Mouse (Mus musculus): ENCODE data around the gene Scarb1.

Scarb1 gene

DNA sequence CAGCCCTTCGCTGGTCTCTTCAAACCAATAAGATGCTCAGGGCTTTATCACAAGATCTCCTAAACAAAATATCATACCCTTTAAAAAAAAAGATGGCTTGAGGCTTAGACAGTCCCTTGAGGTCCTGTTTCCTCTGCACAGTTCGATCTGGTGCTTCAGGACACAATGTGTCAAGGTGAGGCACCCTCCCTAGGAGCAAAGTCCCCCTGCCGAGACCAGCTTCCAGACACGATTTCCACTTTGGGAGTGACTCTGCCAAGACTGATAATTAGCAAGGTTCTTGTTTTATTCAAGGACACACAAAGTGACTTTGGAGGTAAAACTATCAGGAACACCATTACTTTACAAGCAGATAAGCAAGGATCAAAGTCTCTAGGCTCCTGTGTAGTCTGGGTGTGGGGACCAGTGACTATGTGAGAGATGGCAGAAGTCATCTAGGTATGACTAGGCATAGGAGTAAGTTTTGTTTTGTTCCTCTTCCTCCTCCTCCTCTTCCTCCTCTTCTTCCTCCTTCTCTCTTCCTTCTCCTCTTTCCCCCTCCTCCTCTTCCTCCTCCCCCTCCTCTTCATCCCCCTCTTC is 24.0 kb upstream of the Scarb1 start:
- no peak for DNase-seq (ENCODE audit: extremely low spot score, low spot score)

DNA sequence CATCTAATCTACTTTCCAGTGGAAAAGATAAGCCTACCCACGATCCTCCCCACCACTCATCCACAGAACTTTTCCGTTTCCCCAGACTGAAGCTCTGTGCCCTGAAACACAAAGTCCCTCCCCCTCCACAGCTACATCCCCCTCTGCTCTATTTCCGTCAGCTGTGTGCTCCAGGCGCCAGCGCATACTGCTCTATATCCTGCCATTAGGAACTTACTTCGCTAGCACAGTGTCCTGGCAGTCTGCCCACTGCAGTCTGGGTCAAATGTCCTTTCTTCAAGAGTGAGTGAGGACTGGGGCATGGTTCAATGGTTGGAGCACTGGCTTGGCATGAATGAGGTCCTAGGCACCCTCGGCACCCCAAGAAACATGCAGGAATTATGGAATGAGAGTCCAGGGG is 23.0 kb upstream of the Scarb1 start:
- no peak for DNase-seq (ENCODE audit: extremely low spot score, low spot score)

DNA sequence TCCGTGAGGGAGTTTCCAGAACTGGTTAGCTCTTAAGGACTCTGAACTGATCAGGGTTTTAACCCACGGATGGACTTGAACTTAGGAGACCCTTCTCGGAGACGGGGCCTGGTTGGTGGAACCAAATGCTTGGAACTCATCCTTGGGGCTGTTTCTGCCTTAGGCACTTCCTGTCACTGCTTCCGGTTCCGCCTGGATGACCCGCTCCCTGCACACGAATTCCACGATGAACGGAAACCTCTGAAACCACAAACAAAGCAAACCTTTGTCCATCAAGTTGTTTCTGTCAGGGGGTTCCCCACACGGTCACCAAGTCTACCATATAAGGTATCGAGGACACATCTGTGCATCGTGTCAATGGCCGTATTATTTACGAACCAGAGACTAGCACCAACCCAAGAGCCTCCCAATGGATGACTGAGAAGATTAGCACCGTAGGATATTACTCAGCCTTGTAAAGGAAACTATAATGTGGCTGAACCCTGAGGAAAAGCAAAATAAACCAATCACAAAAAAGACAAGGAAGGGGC is 20.2 kb upstream of the Scarb1 start:
- no peak for DNase-seq (ENCODE audit: extremely low spot score, low spot score)

DNA sequence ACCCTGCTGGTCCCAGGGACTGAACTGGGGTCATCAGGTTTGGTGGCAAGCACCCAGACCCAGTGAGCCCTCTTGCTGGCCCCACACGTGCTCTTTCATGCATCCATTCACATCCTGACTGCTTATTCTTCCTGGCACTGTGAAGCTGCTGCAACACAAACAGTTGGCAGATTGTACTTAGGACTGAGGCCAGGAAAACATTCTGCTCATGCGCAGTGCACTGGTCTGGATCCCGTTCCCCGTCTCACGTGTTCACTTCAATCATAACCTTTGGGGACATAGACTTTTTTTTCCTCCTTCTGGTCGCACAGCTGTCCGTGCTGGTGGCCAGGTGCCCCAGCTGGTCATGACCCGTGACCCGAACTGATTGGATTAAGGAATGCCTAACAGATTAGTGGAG is 19.7 kb upstream of the Scarb1 start:
- no peak for DNase-seq (ENCODE audit: extremely low spot score, low spot score)

DNA sequence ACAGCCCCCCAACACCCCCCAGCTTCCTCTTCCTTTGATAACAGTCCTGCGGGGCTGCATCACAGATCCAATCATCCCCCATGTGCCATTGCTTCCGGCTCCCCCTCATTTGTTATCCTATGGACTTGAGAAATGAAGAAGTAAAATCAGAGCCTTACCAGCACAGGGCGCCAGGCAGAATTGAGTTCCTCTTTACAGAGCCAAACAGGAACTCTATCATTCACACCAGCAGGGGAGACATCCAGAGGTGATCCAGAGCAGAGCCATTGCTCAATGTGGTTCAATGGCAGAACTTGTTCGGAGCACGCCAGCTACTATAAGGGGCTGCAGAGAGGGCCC is 17.3 kb upstream of the Scarb1 start:
- no peak for DNase-seq (ENCODE audit: extremely low spot score, low spot score)

DNA sequence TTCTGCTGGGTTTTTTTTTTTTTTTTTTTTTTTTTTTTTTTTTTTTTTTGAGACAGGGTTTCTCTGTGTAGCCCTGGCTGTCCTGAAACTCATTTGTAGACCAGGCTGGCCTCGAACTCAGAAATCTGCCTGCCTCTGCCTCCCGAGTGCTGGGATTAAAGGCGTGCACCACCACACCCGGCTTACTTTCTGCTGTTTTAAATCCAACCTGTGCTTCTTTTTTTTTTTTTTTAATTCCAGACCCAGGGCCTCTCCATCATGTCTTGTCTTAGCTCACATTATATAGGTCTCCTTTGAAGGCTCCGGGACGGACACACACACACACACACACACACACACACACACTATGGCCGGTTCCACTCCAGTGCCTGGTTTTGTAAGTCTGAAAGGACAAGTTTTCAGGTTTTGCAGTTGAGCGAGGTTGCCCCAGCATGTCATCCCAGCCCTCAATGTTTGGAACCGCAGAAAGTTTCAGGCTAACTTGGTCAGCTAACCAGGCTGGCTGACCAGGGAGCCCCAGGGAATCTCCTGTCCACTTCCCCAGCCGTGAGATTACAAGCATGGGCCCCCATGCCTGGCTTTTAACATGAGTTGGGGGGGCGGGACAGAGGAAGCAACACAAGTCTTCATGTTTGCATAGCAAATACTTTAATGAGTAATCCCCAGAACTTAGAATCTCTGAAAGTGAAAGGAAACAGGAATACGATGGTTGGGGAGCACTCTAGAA is 16.8 kb upstream of the Scarb1 start:
- no peak for DNase-seq (ENCODE audit: extremely low spot score, low spot score)

DNA sequence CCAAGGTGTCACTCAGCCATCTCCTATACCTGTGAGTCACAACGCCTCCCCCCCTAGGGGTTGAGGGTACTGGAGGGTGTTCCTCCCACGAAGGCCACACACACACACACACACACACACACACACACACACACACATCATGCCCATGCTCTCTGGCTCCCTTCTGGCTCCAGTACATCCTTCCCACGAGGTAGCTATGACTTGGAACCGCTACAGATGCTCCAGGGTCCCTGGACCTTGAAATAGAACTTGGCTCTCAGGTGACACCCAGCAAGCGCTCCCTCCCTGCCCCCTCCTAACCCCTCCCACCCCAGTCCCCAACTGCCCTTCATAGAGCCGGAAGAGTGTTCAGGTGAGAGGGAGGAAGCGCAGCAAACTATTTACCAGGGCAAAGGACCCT is 14.8 kb upstream of the Scarb1 start:
- DNase-seq (ENCODE audit: extremely low spot score, low spot score), result no peak

DNA sequence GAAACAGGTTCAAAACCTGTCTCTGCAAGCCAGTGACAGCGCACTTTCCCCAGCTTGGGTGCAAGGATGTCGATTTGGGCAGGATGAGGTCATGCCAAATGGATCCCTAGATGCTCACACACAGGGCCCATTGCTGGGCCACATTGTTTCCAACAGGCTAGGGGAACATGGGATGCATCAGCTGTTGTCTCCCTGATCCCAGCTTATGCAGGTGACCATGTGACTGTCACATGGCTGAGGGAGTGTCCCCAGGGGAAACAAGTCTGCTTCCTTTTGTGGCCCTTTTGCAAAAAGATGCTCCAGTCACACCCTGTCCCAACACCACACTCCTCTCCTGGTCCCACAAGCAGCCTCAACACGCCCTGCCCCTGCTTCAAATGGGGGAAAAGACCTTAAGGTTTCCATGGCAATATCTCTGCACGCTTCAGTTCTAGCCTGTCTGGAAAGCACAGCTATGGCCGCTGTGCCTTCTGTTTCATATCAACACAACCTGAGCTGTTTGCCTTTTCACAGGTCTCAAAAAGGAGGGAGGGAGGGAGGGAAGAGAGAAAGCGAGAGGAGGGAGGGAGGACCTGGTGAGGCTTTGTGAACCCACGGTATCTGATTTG is 14.1 kb upstream of the Scarb1 start:
- no peak for DNase-seq (ENCODE audit: extremely low spot score, low spot score)

DNA sequence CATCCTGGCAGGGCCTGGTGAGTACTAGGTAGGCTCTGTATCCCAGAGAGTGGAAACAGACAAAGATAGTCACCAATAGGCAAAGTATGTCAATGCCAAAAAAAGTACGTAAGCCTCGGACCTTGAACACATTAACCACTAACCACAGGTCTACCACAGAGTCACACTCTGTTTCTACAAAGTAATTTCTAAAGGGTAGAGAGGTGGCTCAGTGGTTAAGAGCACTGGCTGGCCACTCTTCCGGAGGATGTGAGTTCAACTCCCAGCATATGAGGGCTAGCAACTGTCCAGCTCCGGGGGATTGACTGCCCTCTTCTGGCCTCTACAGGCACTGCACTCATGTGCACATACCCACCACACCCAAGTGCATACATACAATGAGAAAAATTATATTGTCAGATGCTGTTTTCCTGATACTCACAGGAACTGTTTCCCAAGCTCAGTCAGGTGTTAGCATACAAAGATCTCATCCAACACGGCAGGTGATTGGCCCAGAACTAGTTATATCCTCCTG is 11.9 kb upstream of the Scarb1 start:
- DNase-seq (ENCODE audit: extremely low spot score, low spot score), result no peak

DNA sequence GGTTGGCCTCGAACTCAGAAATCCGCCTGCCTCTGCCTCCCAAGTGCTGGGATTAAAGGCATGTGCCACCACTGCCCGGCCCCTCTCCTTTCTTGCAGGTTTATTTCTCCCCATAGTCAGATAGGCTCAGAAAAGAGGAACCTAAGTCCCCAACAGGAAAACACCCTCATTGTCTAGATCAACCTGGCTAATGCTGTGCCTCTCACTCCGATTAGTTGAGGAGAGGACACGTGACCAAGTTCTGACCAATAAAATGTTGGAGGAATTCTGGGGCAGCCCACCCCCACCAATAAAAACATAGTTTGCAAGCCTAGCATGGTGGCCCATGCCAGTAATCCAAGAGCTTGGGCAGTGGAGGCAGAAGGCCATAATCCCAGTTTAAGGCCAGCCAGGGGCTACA is 11.0 kb upstream of the Scarb1 start:
- no peak for DNase-seq (ENCODE audit: extremely low spot score, low spot score)

DNA sequence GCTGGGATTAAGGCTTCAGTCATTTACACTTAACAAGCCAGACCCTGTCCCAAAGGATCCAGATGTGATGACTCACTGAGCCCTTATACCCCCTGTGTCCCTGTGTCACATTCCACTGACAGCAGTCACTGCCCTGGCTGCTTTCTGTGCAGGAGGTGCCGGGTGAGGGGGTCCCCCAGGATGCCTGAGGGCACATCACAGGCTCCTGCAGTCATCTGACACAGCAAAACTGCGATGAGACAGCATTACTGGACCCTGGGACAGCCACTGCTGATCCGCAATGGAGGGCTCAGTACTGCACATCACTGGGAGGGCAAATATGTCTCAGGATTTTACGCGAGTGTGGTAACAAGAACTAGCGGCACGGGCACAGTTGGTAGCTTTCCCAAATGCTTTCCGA is 10.2 kb upstream of the Scarb1 start:
- DNase-seq (ENCODE audit: extremely low spot score, low spot score), result no peak

DNA sequence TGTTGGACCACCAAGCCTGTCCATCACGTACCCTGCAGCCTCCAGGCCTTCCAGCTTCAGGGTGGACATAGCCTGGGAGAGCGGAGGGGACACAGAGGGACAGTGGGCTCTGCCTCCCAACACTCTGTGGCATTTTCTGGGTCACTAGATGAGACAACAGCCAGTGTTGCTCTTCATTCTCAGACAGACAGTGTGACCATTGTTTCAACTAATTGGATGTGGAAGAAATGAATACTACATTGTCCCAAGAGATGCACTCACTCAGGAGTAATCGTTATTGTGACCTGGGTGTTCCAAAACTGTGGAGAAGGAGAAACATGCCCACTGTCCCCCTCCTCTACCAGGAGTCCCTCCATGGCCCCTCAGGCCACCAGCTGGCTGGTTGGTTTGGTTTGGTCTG is 8.5 kb upstream of the Scarb1 start:
- DNase-seq (ENCODE audit: extremely low spot score, low spot score), result no peak

DNA sequence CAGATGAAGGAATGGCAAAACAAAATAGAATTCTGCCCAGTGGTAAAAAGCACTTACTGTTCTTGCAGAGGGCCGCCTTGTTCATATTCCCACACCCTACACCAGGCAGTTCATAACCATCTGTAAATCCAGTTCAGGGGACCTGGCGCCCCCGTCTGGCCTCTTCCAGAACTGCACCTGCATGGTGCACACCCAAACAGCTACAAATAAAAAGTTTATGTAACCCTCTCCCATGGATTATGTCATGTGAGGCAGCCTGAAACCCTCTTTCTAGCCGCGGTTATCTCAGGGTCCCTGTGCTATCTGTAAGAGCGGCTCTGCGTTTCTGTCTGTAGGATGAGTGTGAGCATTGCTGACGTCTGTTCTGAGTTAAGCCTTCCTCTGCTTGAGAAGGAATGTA is 7.6 kb upstream of the Scarb1 start:
- peak; percentile 66 for DNase-seq (ENCODE audit: extremely low spot score, low spot score)

DNA sequence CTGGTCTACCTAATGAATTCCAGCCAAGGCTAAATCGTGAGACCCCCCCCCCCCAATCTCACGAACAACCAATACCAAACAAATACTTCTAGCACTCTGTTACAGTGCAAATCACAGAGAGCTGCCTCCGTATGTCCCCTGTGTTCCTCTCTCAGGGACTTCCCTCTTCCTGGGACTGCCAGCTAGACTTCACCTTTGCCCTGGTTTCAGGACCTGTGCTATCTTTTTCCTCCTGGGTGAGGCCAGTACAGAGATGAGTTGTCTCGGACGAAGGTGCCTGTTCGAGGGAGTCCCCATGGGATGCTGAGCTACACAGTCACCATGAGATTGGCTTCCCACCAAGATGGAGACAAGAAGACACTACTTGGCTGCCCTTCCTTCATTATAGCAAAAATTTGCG is 7.2 kb upstream of the Scarb1 start:
- no peak for DNase-seq (ENCODE audit: extremely low spot score, low spot score)

DNA sequence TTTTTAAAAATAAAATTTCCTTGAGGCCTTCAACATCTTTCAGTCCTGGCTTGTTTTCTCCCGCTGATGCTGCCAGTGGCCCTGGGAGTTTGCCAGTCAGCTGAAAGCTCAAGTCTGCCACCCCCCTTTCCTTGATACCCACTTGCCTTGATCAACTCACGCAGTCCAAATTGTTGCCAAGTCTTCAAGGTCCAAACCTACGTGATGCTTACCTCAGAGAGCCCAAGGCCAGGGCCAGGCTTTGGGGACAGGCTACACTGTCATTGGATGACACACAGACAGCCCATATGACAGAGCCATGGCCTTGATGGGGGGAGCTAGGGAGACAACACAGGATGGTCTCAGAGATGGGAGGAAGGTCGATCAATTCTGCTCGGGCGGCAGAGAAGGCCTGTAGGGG is 3.4 kb upstream of the Scarb1 start:
- DNase-seq (ENCODE audit: extremely low spot score, low spot score), result no peak

DNA sequence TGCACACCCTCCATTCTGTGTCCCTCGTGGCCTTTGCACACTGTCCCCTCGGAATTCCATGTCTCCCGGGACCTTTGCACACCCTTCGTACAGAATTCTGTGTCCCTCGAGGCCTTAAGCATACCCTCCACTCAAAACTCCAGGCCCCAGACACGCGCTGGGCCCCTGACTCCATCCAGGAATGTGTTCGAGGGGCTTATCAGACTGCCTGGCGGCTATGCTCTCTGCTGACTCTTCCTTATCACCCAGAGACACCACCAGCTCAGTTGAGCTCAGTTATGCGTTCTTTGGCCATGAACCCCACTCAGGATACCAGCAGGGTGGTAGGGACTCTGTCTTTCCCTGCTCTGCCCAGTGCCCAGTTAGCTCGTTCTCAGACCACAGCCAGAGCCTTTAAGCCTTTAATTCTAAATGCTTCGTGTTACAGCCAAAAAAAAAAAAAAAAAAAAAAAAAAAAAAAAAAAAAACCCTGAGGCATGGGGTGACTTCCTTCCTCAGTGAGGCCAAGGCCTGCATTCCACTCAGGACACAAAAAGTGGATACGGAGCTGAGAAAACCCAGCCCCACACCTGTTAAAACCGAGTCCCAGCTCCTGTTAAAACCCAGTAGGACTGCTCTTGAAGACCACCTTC is 681 bp upstream of the Scarb1 start:
- peak; percentile 31 for DNase-seq (ENCODE audit: extremely low spot score, low spot score)

DNA sequence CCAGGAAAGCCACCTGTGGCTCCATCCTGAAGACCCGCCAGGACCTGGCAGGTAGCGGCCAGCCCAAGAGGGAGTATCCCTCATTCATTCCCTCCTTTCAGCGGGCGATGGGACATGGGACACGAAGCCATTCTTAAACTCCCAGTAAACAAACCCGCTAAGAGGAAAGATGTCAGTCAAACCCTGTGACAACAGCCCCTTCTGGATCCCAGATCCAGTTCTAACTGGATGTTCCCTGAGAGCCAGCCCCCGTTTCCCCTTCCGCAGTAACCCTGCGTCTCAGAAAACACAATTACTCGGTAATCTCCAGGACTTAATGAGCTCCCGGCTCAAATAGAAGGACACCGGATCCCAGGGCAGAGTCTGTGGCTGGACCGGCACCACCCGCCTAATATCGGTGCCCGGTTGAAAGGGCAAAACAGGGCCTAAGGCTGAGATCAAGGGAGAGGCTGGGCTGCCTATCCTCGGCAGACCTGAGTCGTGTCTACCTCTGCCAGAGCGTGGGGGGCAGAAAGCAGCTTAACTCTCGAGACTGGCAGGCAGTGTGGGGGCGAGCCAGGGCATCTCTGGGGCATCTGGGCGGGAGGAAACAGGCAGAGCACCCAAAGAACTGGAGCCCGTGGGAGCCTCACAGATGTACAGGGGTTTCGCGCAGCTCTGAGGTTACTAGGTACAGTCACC is 903 bp downstream of the Scarb1 start:
- peak; percentile 55 for DNase-seq (ENCODE audit: extremely low spot score, low spot score)

DNA sequence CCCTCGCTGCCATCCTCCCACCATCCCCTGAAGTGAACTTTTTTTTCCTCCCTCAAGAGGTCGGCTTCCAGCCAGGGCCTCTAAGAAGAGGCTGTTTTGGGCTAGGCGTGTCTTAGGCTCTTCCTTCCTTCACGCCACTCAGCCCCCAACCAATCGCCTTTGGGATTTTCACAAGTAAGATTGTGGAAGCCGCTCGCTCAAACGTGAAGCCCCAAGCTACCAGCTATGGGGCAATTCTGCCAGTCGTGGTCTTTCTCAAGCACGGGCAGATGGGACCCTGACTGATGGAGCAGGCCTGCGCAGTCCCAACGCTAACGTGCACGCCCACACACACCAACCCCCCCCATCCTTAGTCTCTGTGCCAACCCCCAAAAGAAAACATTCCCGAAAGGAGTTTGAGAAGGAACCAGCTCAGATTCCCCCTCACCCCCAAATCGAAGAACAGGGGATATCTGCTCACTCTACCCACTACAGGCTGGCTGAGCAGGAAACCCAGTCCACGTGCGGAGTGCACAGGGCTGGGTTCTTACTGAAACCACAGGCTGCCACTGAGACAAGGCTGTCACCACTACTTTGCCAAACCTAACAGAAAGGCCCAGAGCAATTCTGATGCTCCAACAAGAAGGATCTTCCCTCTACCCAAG is 1.7 kb downstream of the Scarb1 start:
- peak; percentile 48 for DNase-seq (ENCODE audit: extremely low spot score, low spot score)

DNA sequence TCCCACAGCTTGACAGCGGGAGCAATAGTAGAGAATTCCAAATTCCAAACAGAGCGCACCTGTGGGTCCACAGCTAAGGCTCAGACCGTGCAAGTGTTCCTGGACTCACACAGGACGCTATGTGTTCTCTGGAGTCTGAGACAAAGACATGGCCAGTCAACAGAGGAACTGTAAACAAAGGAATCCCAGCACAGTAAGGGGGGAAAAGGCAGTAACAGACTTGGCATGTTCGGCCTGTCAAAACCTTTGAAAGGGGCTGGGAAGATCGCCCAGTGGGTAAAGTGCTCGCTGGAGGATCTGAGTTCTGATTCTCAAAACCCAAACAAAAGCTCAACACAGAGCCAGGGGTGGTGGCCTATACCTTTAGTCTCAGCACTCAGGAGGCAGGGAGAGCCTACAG is 3.4 kb downstream of the Scarb1 start:
- no peak for DNase-seq (ENCODE audit: extremely low spot score, low spot score)

DNA sequence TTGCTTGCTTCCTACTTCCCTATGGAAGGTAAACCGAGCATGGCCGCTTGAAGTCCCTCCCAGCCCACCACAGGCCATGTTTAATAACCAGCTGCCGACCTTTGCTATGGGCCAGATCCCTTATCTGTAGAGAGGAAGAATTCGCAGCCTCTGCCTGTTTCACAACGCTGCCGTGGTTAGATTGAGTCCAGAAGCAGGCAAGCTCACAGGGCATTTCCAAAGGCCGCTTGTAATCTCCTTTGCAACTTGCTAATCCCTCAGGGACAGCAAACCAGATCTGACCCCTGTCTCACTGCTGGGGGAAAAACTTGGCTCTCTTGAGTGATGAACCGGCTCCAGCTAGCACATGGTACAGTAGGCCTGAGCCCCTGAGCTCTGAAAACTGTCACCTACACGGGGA is 3.9 kb downstream of the Scarb1 start:
- no peak for DNase-seq (ENCODE audit: extremely low spot score, low spot score)

DNA sequence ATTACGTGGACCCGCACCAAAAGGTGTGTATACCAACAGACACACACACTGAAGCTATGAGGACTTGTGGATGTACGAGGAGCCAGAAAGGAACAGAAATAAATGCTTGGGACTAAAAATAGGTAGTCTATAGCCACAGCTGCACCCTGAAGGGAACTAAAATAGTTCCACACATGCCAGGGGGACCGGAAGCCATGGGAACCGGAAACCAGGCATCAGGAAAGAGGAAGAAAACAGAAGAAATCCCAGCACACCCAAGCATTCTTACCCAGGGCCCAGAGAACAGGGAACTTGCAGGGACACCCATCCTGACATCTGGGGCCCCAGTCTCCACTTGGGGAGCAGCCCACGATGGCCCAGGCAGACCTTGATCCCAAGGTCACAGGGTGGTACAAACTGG is 7.9 kb downstream of the Scarb1 start:
- no peak for DNase-seq (ENCODE audit: extremely low spot score, low spot score)

Measured in neural tube, embryonic 10.5 days (tissue).